Mouse (Mus musculus) megakaryocyte, embryonic 14.5 days (primary cell): ENCODE data around the gene Tsc2.

Experiments
- FLI1 ChIP-seq: IDR thresholded peaks from 2 replicates; pipeline ENCODE4 v1.6.1; 2012; ENCODE audit warnings: low read length, inconsistent platforms, mixed read lengths
- GATA1 ChIP-seq: IDR thresholded peaks from 3 replicates; pipeline ENCODE4 v1.6.1; 2012; ENCODE audit warnings: mixed read lengths, low read length, inconsistent platforms, borderline replicate concordance

- no peak for TF ChIP-seq FLI1
- no peak for TF ChIP-seq GATA1
Measured at GRCm38 (mm10) chr17:24672141-24672540, 39.7 kb upstream of the Tsc2 start.
